Mouse (Mus musculus): ENCODE results near the gene Slc16a12.

The Slc16a12 gene

DNA sequence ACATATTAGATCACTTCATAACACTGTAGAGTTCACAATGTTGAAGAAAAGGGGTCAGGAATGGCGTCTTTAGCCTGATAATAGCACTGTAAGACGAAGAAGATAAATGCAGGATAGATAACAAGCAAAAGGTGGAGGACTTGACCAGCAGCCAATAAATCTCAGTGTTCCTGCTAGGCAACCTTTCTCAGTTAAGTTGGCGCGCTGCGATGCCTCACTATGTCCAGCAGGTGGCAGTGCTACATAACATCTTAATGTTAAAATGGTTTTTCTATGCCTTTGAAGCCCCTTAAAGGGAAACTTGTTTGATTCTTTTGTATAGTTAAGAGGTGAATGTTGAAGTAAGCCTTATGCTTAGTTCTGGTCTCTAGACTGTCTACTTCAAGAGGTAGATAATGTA is 81.0 kb downstream of the Slc16a12 start:
- peak; percentile 59 for DNase-seq (ENCODE audit: low spot score)

DNA sequence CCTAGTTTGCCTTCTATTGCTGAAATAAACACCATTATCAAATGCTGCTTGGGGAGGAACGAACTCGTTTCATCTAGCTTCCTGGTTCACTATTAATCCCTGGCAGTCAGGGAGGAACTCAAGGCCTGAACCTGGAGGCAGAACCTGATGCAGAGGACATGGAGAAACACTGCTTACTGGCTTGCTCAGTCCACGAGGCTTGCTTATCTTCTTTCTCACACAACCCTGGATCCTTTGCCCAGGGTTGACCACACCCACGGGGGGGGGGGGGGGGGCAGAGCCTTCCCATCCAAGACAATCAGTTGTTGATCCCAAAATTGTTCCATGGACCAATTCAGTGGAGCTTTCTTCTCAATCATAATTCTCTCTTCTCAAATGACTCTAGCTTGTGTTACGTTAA is 84.3 kb downstream of the Slc16a12 start:
- DNase-seq (ENCODE audit: low spot score) = no peak

DNA sequence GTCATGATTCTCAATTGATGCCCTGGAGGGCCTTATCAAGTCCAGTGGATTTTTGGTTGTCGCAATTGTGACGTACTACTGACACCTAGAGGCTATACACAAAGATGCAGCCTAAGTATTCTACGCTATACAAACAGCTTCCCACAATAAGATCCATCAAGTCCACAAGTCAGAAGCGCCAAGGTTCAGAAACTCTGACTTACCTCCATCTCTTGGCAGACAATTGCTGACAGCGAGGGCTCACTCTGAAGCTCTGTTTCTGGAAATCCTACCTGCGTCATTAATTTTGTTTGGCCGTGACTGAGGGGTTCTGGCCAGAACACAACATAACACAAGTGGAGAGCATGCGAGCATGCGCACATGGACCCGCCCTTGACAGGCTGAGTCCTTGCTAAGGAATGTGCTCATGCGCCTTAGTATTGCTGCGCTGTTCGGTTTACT is 85.0 kb downstream of the Slc16a12 start:
- peak; percentile 51 for DNase-seq (ENCODE audit: low spot score)

DNA sequence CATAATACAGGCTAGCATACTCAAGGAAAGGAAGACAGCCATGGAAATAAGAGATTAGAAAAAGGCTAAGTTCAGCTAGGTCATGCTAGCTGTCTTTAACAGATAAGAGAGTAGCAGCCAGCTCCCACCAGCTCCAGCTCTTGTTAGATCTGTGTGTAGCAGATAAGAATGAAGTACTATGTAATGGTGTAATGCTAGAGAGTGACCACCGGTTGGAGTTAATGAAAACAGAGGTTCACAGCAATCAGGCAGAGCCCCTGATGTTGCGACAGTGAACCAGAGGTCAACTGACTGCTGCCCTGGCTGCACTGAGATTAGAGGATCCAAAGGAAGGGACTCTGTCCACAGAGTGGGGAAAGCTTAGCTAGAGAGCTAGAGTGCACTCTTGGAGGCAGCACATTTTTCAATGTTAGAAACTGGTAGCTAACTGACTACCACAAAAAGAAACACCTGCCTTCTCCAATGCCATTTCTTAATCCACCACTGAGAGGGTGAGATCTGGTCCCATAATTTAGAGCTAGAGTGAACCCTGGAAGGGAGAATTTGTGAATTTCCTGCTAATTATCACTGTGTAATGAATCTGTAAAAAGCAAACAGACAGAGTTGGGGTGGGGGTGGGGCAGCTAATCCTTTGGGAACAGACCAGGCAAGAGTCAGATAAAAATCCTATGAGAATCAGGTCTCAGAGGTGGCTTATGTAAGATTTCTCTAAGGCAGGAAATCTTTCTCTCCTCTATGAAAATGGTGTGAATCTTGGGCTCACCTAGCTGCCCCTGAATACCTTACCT is 90.4 kb downstream of the Slc16a12 start:
- DNase-seq (ENCODE audit: low spot score) = no peak

DNA sequence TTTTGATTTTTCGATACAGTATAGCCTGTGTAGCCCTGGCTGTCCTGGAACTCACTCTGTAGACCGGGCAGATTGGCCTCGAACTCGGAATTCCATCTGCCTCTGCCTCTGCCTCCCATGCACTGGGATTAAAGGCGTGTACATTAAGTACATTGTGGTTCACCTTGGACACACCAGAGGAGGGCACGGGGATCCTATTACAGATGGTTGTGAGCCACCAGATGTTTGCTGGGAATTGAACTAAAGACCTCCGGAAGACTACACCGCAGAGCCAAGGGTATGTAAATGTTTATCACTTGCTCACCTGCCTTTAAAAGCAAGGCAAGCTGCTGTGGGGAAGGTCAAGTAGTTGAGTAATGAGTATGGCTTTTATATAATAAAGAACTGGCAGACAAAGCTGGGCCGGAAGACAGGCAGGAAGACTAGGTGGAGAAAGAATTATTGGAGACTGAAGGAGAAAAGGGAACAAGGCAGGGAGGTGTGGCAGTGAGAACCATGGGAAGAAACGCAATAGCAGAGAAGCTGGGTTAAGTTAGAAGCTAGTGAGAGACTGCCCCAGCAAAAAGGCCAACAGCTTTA is 91.8 kb downstream of the Slc16a12 start:
- DNase-seq (ENCODE audit: low spot score) = no peak

DNA sequence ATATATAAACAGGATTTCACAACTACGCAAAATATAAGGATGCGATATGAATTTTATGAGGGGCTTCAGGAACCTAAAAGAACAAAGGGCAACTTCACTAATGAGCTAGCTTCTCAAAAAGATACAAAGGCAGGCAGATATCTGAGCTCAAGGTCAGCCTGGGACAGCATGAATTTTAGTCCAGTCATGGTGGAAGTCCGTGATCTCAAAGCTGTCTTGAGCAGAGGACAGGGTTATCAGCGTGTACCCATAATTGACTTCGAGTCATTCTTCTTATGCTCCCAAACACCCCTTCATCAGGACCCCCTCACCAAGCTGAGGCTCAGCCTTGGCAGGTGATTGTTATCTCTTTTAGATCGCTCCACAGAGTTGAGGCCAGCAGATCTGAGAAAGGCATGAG is 96.1 kb downstream of the Slc16a12 start:
- no peak for DNase-seq (ENCODE audit: low spot score)

DNA sequence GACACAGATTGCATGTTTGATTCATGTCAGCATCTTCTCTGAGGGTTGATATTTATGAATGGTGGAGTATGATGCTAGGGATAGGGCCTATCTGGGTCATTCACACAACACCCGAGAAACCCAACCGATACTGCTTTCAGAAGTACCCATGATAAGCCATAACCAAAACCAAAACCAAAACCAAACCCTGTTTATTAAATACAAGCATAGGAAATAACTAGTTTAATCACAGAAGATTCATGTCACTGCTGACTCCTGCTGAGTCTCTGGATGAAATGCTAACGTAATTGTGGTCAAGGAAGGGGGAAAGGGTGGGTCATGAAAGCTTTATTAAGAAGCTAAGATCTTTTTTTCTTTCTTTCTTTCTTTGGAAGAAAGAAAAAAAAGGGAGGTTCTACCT is 96.8 kb downstream of the Slc16a12 start:
- no peak for DNase-seq (ENCODE audit: low spot score)

DNA sequence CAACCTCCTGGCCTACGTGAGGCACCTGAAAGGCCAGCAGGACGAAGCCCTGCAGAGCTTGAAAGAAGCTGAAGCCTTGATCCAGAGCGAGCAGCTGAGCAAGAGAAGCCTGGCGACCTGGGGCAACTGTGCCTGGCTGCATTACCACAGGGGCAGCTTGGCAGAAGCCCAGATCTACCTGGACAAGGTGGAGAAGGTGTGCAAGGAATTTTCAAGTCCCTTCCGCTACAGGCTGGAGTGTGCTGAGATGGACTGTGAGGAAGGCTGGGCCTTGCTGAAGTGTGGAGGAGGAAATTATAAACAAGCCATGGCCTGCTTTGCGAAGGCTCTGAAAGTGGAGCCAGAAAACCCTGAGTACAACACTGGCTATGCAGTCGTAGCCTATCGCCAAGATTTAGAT is 99.5 kb downstream of the Slc16a12 start:
- DNase-seq (ENCODE audit: low spot score) = peak; percentile 62

DNA sequence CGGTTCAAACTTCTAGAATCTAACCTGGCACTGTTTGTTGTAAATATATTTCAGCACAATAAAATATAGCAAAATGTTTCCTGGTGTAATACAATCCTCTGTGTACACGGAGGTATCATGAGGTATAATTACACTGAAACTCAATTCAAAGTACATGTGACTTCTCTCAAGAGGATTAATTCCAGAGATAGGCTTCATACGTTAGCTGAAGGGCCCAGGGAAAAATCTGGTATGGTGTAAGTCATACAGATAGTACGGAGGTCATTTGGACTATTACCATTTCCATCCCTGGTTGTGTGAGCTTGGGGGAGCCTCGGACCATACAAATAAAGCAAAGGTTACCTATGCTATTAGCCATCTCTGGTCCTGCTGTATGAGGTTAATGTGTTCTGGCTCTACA is 104.5 kb downstream of the Slc16a12 start:
- no peak for DNase-seq (ENCODE audit: low spot score)

DNA sequence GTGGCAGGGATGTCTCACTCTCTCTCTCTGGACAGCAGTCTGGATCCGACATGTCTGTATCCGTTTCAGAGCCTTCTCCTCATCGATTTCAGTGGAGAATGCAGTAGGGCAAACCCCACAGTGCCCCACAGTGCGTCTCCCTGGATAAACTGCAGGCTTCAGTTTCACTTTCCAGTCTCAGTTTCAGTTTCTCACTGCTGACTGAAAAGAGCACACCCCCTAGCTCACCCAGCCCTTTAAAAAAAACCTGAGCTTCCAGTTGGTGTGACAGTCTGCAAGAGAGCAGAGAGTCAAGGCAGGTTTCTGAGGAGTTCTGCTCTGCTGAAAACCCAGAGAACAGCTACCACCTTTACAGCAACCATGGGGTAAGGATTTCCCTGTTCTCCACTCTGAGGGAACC is 106.5 kb downstream of the Slc16a12 start, which contains the start of the genes Ifit1bl2 and Ifit1:
Gene Ifit1bl2 (minus strand): TSS at position 121 of the 400 bp plus-strand sequence.
Gene Ifit1 (plus strand): TSS at position 249 of the 400 bp plus-strand sequence.
- peak; percentile 57 for DNase-seq (ENCODE audit: low spot score)

DNA sequence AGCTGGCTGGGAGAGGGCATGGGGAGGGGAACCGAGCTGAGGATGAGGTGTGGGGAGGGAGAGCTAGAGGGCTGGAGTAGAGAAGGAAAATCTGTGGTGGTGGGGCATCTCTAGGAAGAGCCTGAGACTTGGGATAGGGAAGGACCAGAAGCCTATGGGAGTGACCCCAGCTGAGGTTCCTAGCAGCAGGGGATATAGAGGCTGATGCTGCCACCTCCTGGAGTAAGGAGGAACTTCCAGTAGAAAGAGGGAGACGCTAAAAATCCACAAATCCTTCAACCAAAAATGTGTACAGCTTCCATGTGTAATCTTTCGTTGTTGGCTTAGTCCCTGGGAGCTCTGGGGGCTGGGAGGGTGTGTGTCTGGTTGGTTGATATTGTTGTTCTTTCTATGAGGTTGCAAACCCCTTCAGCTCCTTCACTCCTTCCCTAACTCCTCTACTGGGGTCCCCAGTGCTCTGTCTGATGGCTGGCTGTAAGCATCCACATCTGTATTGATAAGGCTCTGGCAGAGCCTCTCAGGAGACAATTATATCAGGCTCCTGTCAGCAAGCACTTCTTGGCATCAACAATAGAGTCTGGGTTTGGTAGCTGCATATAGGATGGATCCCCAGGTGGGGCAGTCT is 110.0 kb downstream of the Slc16a12 start:
- peak; percentile 66 for DNase-seq (ENCODE audit: low spot score)

DNA sequence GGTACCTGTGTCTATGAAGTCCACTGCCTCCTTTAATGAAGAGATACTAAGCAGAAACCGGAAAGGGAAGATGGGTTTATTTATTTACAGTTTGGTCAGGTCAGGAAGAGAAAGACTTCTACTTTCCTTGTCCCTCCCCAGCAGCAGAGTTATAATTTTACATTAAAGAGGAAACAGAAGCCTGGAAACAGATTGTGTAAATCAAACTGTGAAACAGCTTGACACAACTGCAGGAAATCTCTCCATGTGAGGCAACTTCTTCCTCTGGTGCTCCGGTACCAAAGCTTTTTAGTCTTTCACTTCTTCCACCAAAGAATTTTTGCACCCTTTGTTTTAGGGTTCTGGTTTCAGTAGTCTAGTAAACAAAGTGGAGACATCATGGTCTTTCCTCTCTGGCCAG is 113.6 kb downstream of the Slc16a12 start:
- DNase-seq (ENCODE audit: low spot score) = no peak

DNA sequence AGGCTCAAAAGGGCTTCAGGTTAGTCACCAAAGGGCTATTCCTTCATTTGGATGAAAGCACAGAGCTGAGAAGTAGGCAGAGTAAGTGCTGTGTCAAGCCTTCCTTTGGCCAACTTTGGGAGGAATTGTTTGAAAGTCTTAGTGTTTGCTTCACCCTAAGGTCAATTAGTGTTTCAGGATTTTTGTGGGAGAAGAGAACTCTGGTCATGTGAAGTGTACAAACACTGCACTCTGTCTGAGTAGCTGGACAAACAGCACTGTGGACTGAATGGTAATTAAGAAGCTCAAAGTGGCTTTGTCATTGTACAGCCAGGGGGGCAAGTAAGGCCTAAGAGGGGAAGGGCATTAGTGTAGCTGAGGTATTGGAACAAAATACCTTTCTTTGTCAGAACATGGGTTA is 115.6 kb downstream of the Slc16a12 start:
- peak; percentile 70 for DNase-seq (ENCODE audit: low spot score)

DNA sequence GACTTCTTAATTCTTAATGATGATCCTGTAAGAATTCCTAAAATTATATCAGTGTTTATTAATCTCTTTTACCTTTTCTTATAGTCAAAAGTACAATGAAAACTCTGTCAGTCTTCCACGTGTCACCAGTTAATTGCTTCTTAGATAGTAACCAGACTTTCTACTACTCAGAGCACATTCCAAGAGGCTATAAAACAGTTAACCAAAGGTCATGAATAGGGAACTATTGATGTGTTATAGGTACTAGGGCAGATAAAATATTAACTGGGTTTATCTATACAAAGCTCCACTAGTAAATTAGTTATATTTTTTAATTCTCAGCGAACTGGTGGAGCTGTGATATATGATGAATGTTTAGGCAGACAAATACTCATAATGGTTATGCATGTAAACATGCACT is 119.6 kb downstream of the Slc16a12 start:
- DNase-seq (ENCODE audit: low spot score) = no peak

DNA sequence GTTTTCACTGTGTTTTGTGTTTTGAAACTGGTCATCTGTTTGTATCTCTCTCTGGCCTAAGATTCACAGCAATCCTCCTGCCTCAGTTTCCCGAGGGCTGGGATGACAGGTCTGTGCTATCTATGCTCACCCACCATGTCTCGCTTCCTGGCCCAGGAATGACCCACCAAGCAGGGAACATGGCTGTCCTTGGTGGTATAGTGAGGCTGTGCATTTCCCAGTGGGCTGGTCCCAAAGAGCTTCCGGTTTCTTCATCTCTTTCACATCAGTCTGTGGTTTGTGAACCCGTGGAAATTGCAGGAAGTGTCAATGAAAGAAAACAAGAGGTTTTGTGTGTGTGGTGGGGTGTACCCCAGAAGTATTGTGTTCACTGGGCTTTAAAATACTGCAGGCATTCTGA is 122.4 kb downstream of the Slc16a12 start:
- DNase-seq (ENCODE audit: low spot score) = no peak

DNA sequence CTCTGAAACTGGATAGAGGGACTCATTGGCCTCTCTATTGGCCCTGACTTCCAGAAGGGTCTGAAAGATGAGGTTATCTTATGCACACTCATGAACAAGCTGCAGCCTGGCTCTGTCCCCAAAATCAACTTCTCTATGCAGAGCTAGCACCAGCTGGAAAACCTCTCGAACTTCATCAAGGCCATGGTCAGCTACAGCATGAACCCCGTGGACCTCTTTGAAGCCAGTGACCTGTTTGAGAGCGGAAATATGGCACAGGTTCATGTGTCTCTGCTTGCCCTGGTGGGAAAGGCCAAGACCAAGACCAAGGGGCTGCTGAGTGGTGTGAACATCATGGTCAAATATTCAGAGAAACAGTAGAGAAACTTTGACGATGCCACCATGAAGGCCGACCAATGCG is 123.3 kb downstream of the Slc16a12 start:
- no peak for DNase-seq (ENCODE audit: low spot score)

DNA sequence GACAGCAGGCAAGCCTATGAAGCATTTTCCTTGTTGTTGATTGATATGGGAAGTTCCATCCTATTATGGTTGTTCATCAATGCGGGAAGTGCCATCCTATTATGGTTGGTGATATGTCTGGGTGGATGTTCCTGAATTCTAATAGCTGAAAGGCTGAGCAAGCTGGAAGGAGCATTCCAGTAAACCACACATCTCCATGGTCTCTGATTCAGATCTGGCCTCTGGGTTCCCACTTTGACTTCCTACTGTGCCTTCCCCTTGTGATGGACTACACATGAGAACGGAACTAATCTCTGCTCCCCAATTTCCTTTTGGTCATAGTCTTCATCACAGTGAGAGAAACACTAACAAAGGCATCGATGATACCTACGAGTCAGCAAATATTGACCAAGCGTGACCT is 126.2 kb downstream of the Slc16a12 start:
- no peak for DNase-seq (ENCODE audit: low spot score)
